Mouse (Mus musculus): Measurements from ENCODE around the gene Fam196a. TPM values are rescaled to one million over a fixed set of nuclear protein-coding genes. Genes with fewer than 3 reads are reported as not detected.

Gene Fam196a
- not detected in 2 replicates for polyA plus RNA-seq (2012; rRNA removed)

GRCm38 (mm10) chr7:134937927-134938609 is at the start of gene Fam196a:
Fam196a (minus strand) TSS chr7:134938430.
- no peaks in the 10 kb centered on the region for H3K36me3 ChIP-seq (ENCODE audit: control insufficient read depth, insufficient read depth, low read length)
- no peak for TF ChIP-seq CTCF (conservative IDR thresholded peaks at IDR 0.05; ENCODE audit: insufficient read depth, insufficient read length, low read depth, low read length)
- TF ChIP-seq POLR2A (IDR thresholded peaks at IDR 0.05; ENCODE audit: low read depth, low read length): no peak
- WGBS: 3% methylated on average over 70 of the region's 71 CpGs
- H3K27ac ChIP-seq (ENCODE audit: insufficient read depth, low read depth, low read length): no peak within 1 kb of the TSS
- no peaks in the 10 kb centered on the region for H3K4me1 ChIP-seq (ENCODE audit: control insufficient read depth, insufficient read depth, low read length)
- DNase-seq: peak; percentile 13
- no peaks in the 10 kb centered on the region for H3K27me3 ChIP-seq (replicated peaks; ENCODE audit: control insufficient read depth, insufficient read depth, low read length)
- H3K4me3 ChIP-seq (ENCODE audit: insufficient read depth, low read depth, low read length): peak within 1 kb of the TSS; percentile 33; the same call in 1 of the 2 replicates

- DNase-seq: no peak
- no peak overlapping the region for H3K4me3 ChIP-seq (ENCODE audit: insufficient read depth, low read depth, low read length)
- TF ChIP-seq POLR2A (IDR thresholded peaks at IDR 0.05; ENCODE audit: low read depth, low read length) (no peak), CTCF (conservative IDR thresholded peaks at IDR 0.05; ENCODE audit: insufficient read depth, insufficient read length, low read depth, low read length) (no peak)
- no peaks in the 10 kb centered on the region for H3K4me1 ChIP-seq (ENCODE audit: control insufficient read depth, insufficient read depth, low read length)
- no peak overlapping the region for H3K27ac ChIP-seq (ENCODE audit: insufficient read depth, low read depth, low read length)
- H3K27me3 ChIP-seq (replicated peaks; ENCODE audit: control insufficient read depth, insufficient read depth, low read length): no peaks in the 10 kb centered on the region
- 90% methylated on average over 2 of the region's 2 CpGs for WGBS
- H3K36me3 ChIP-seq (ENCODE audit: control insufficient read depth, insufficient read depth, low read length): no peaks in the 10 kb centered on the region
Observed at GRCm38 (mm10) chr7:134961608-134962007, 23.4 kb upstream of the Fam196a start.

- Histone ChIP-seq H3K27me3 (replicated peaks; ENCODE audit: control insufficient read depth, insufficient read depth, low read length) (no peaks in the 10 kb centered on the region), H3K4me1 (ENCODE audit: control insufficient read depth, insufficient read depth, low read length) (no peaks in the 10 kb centered on the region), H3K36me3 (ENCODE audit: control insufficient read depth, insufficient read depth, low read length) (no peaks in the 10 kb centered on the region), H3K27ac (ENCODE audit: insufficient read depth, low read depth, low read length) (no peak overlapping the region), H3K4me3 (ENCODE audit: insufficient read depth, low read depth, low read length) (no peak overlapping the region)
- TF ChIP-seq CTCF (conservative IDR thresholded peaks at IDR 0.05; ENCODE audit: insufficient read depth, insufficient read length, low read depth, low read length): peak; percentile 78
- TF ChIP-seq POLR2A (IDR thresholded peaks at IDR 0.05; ENCODE audit: low read depth, low read length): no peak
- 73% methylated on average over 4 of the region's 4 CpGs for WGBS
- DNase-seq: peak; percentile 36
Observed at GRCm38 (mm10) chr7:134960871-134961270, 22.6 kb upstream of the Fam196a start.

- no peak overlapping the region for H3K27ac ChIP-seq (ENCODE audit: insufficient read depth, low read depth, low read length)
- H3K4me1 ChIP-seq (ENCODE audit: control insufficient read depth, insufficient read depth, low read length): no peaks in the 10 kb centered on the region
- H3K36me3 ChIP-seq (ENCODE audit: control insufficient read depth, insufficient read depth, low read length): no peaks in the 10 kb centered on the region
- no peak for DNase-seq
- no peak overlapping the region for H3K4me3 ChIP-seq (ENCODE audit: insufficient read depth, low read depth, low read length)
- WGBS: 80% methylated on average over 6 of the region's 6 CpGs
- TF ChIP-seq CTCF (conservative IDR thresholded peaks at IDR 0.05; ENCODE audit: insufficient read depth, insufficient read length, low read depth, low read length) (no peak), POLR2A (IDR thresholded peaks at IDR 0.05; ENCODE audit: low read depth, low read length) (no peak)
- H3K27me3 ChIP-seq (replicated peaks; ENCODE audit: control insufficient read depth, insufficient read depth, low read length): no peaks in the 10 kb centered on the region
Observed at GRCm38 (mm10) chr7:134959086-134959485, 20.9 kb upstream of the Fam196a start.

- H3K4me3 ChIP-seq (ENCODE audit: insufficient read depth, low read depth, low read length): no peak overlapping the region
- H3K27me3 ChIP-seq (replicated peaks; ENCODE audit: control insufficient read depth, insufficient read depth, low read length): no peaks in the 10 kb centered on the region
- TF ChIP-seq POLR2A (IDR thresholded peaks at IDR 0.05; ENCODE audit: low read depth, low read length): no peak
- no peak for DNase-seq
- 92% methylated on average over 7 of the region's 7 CpGs for WGBS
- no peaks in the 10 kb centered on the region for H3K36me3 ChIP-seq (ENCODE audit: control insufficient read depth, insufficient read depth, low read length)
- H3K27ac ChIP-seq (ENCODE audit: insufficient read depth, low read depth, low read length): no peak overlapping the region
- H3K4me1 ChIP-seq (ENCODE audit: control insufficient read depth, insufficient read depth, low read length): peaks cover 6% of the 10 kb centered on the region; the same call in 1 of the 2 replicates
Observed at GRCm38 (mm10) chr7:134945925-134946716, 7.9 kb upstream of the Fam196a start.

- Histone ChIP-seq H3K4me1 (ENCODE audit: control insufficient read depth, insufficient read depth, low read length) (peaks cover 6% of the 10 kb centered on the region; the same call in 1 of the 2 replicates), H3K36me3 (ENCODE audit: control insufficient read depth, insufficient read depth, low read length) (no peaks in the 10 kb centered on the region), H3K27me3 (replicated peaks; ENCODE audit: control insufficient read depth, insufficient read depth, low read length) (no peaks in the 10 kb centered on the region), H3K27ac (ENCODE audit: insufficient read depth, low read depth, low read length) (0 out of 2 replicates have a peak overlapping the region, but pooled peaks have one; percentile 19), H3K4me3 (ENCODE audit: insufficient read depth, low read depth, low read length) (no peak overlapping the region)
- no peak for TF ChIP-seq POLR2A (IDR thresholded peaks at IDR 0.05; ENCODE audit: low read depth, low read length)
- WGBS: 70% methylated on average over 7 of the region's 7 CpGs
- no peak for DNase-seq
Observed at GRCm38 (mm10) chr7:134943701-134944100, 5.5 kb upstream of the Fam196a start.

GRCm38 (mm10) chr7:134943063-134943462 is 4.8 kb upstream of the Fam196a start:
- DNase-seq: no peak
- Histone ChIP-seq H3K27ac (ENCODE audit: insufficient read depth, low read depth, low read length) (no peak overlapping the region), H3K36me3 (ENCODE audit: control insufficient read depth, insufficient read depth, low read length) (no peaks in the 10 kb centered on the region), H3K27me3 (replicated peaks; ENCODE audit: control insufficient read depth, insufficient read depth, low read length) (no peaks in the 10 kb centered on the region), H3K4me1 (ENCODE audit: control insufficient read depth, insufficient read depth, low read length) (peaks cover 6% of the 10 kb centered on the region; the same call in 1 of the 2 replicates), H3K4me3 (ENCODE audit: insufficient read depth, low read depth, low read length) (no peak overlapping the region)
- TF ChIP-seq CTCF (conservative IDR thresholded peaks at IDR 0.05; ENCODE audit: insufficient read depth, insufficient read length, low read depth, low read length) (no peak), POLR2A (IDR thresholded peaks at IDR 0.05; ENCODE audit: low read depth, low read length) (no peak)
- 63% methylated on average over 6 of the region's 6 CpGs for WGBS

All from kidney, adult 2 months (tissue).